Mouse (Mus musculus): ENCODE data around the gene Apoa1.

GRCm38 (mm10) chr9:46214276-46214675 is 14.1 kb upstream of the Apoa1 start:
- no peak for TF ChIP-seq CTCF (IDR thresholded peaks at IDR 0.05; ENCODE audit: borderline replicate concordance, insufficient read depth, low read depth, low read length)
- TF ChIP-seq POLR2A (IDR thresholded peaks at IDR 0.05; ENCODE audit: borderline replicate concordance, insufficient read depth, low read length) = no peak

Data from cerebellum, adult 2 months (tissue).